Mouse (Mus musculus): ENCODE data around the gene Plekhh3.

GRCm38 (mm10) chr11:101142215-101142967, 28.8 kb downstream of the Plekhh3 start:
- TF ChIP-seq CTCF (IDR thresholded peaks at IDR 0.05; ENCODE audit: low read depth): no peak
- no peak for TF ChIP-seq EP300 (optimal IDR thresholded peaks at IDR 0.05)

Data from stomach, postnatal 0 days (tissue).